Mouse (Mus musculus) neural tube, embryonic 12.5 days (tissue): ENCODE measurements around the gene 1700011M02Rik. TPM values are rescaled to one million over a fixed set of nuclear protein-coding genes. Genes with fewer than 3 reads are reported as not detected.
"Not testable (repeated sequence)": the region's sequence is repeated elsewhere in the genome, so short reads cannot be mapped to it uniquely, and the experiment has no call there.

Source experiments
- ATAC-seq: fragments of 200-750 bp; cut with Nextera tagmentation; 2 replicates; pipeline ENCODE4 v1.8.0; 2017; ENCODE audit warnings: low read depth, mild to moderate bottlenecking, moderate TSS enrichment, moderate library complexity; ENCODE audit not compliant: low FRiP score
- H3K27ac ChIP-seq: fragments of 300-500 bp; sonication (generic); 2 replicates; pipeline ENCODE4 v1.5.1; 2016
- H3K27me3 ChIP-seq: fragments of 300-500 bp; sonication (generic); replicated peaks from 2 replicates; pipeline ENCODE4 v1.6.1; 2016; ENCODE audit warnings: mild to moderate bottlenecking
- H3K36me3 ChIP-seq: fragments of 300-500 bp; sonication (generic); 2 replicates; pipeline ENCODE4 v1.6.1; 2016; ENCODE audit warnings: mild to moderate bottlenecking
- H3K4me1 ChIP-seq: fragments of 300-500 bp; sonication (generic); 2 replicates; pipeline ENCODE4 v1.6.1; 2016
- H3K4me2 ChIP-seq: fragments of 300-500 bp; sonication (generic); replicated peaks from 2 replicates; pipeline ENCODE4 v1.6.1; 2016; ENCODE audit warnings: mild to moderate bottlenecking
- H3K4me3 ChIP-seq: fragments of 300-500 bp; sonication (generic); 2 replicates; pipeline ENCODE4 v1.5.1; 2016
- H3K9ac ChIP-seq: fragments of 300-500 bp; sonication (generic); 2 replicates; pipeline ENCODE4 v1.6.1; 2016; ENCODE audit warnings: mild to moderate bottlenecking
- H3K9me3 ChIP-seq: fragments of 300-500 bp; sonication (generic); 2 replicates; pipeline ENCODE4 v1.6.1; 2016; ENCODE audit warnings: mild to moderate bottlenecking
- WGBS: fragments of 180-500 bp; shearing (Covaris S2); methylation state at CpG from one replicate; pipeline ENCODE4 v1.1.7; 2016; 5-methylcytosine and 5-hydroxymethylcytosine counted together
- polyA plus RNA-seq: library from polyadenylated mRNA; unstranded; fragments of >200 nt; fragmentation: Nextera tagmentation; extraction: Ambion mirVana; gene quantifications from 2 replicates; pipeline ENCODE4 v1.2.1, GENCODE M21; 2016

The 1700011M02Rik gene
- not detected in 2 replicates for polyA plus RNA-seq

- not testable (repeated sequence) for H3K36me3 ChIP-seq, H3K27ac ChIP-seq, H3K4me2 ChIP-seq, H3K9ac ChIP-seq, H3K9me3 ChIP-seq, H3K4me1 ChIP-seq, ATAC-seq, H3K4me3 ChIP-seq, H3K27me3 ChIP-seq
- WGBS = 88% methylated on average over 9 of the region's 9 CpGs
These were observed at the start of gene 1700011M02Rik, which contains the start of gene Dmrtc1a for GRCm38 (mm10) chrX:102908587-102908986. TSS of gene 1700011M02Rik (plus strand) at chrX:102908905. TSS of gene Dmrtc1a (minus strand) at chrX:102908687.

- WGBS = 86% methylated on average over 6 of the region's 6 CpGs
- H3K27ac ChIP-seq = no peak within 1 kb of the TSS
- H3K4me1 ChIP-seq = no peaks in the 10 kb centered on the region
- no peaks in the 10 kb centered on the region for H3K9me3 ChIP-seq
- H3K4me2 ChIP-seq = no peak within 1 kb of the TSS
- no peak within 1 kb of the TSS for H3K9ac ChIP-seq
- no peak within 1 kb of the TSS for H3K4me3 ChIP-seq
- ATAC-seq = no peak
- no peaks in the 10 kb centered on the region for H3K27me3 ChIP-seq
- no peaks in the 10 kb centered on the region for H3K36me3 ChIP-seq
These were observed 40.8 kb upstream of the 1700011M02Rik start, which contains the start of gene 1700031F05Rik for GRCm38 (mm10) chrX:102867871-102868270. TSS of gene 1700031F05Rik (minus strand) at chrX:102867971.

- not testable (repeated sequence) for H3K4me2 ChIP-seq, H3K27me3 ChIP-seq, H3K27ac ChIP-seq, H3K9me3 ChIP-seq, H3K4me1 ChIP-seq, ATAC-seq, H3K9ac ChIP-seq, H3K36me3 ChIP-seq, H3K4me3 ChIP-seq
- WGBS = 72% methylated on average over 1 of the region's 1 CpGs
These were observed 6.1 kb downstream of the 1700011M02Rik start for GRCm38 (mm10) chrX:102914823-102915222.

GRCm38 (mm10) chrX:102926707-102927106, 18.0 kb downstream of the 1700011M02Rik start:
- ATAC-seq = peak; percentile 71; the same call in 1 of the 2 replicates
- H3K4me2 ChIP-seq, H3K4me3 ChIP-seq, H3K4me1 ChIP-seq, H3K27ac ChIP-seq, H3K9ac ChIP-seq, H3K9me3 ChIP-seq, H3K27me3 ChIP-seq, H3K36me3 ChIP-seq: not testable (repeated sequence)
- WGBS = 23% methylated on average over 4 of the region's 4 CpGs

- not testable (repeated sequence) for H3K27me3 ChIP-seq, H3K4me1 ChIP-seq, H3K4me3 ChIP-seq, ATAC-seq, H3K4me2 ChIP-seq, H3K9ac ChIP-seq, H3K27ac ChIP-seq, H3K36me3 ChIP-seq, H3K9me3 ChIP-seq
- WGBS = 88% methylated on average over 6 of the region's 6 CpGs
These were observed 19.4 kb downstream of the 1700011M02Rik start, which contains the start of gene 1700018G05Rik for GRCm38 (mm10) chrX:102928072-102928471. TSS of gene 1700018G05Rik (plus strand) at chrX:102928372.

- Histone ChIP-seq H3K27ac (no peak overlapping the region), H3K9ac (peak overlapping the region; percentile 67; the same call in 1 of the 2 replicates), H3K4me2 (peak overlapping the region; percentile 63), H3K4me3 (peak overlapping the region; percentile 44), H3K9me3 (no peaks in the 10 kb centered on the region), H3K4me1 (no peaks in the 10 kb centered on the region), H3K27me3 (peaks cover 3% of the 10 kb centered on the region; the same call in 1 of the 2 replicates), H3K36me3 (no peaks in the 10 kb centered on the region)
- WGBS = 48% methylated on average over 12 of the region's 12 CpGs
- no peak for ATAC-seq
These were observed 24.4 kb downstream of the 1700011M02Rik start for GRCm38 (mm10) chrX:102932992-102933570.

- peak; percentile 88 for ATAC-seq
- Histone ChIP-seq H3K4me2 (peak overlapping the region; percentile 63), H3K27ac (no peak overlapping the region), H3K36me3 (no peaks in the 10 kb centered on the region), H3K4me1 (no peaks in the 10 kb centered on the region), H3K9me3 (no peaks in the 10 kb centered on the region), H3K9ac (peak overlapping the region; percentile 67), H3K4me3 (peak overlapping the region; percentile 44), H3K27me3 (peaks cover 3% of the 10 kb centered on the region; the same call in 1 of the 2 replicates)
- WGBS = 20% methylated on average over 67 of the region's 68 CpGs
These were observed 25.1 kb downstream of the 1700011M02Rik start for GRCm38 (mm10) chrX:102933571-102934394.

GRCm38 (mm10) chrX:102934395-102934764, 25.7 kb downstream of the 1700011M02Rik start:
- peaks cover 3% of the 10 kb centered on the region; the same call in 1 of the 2 replicates for H3K27me3 ChIP-seq
- ATAC-seq = no peak; the same call in 1 of the 2 replicates
- no peaks in the 10 kb centered on the region for H3K36me3 ChIP-seq
- no peaks in the 10 kb centered on the region for H3K9me3 ChIP-seq
- no peaks in the 10 kb centered on the region for H3K4me1 ChIP-seq
- H3K27ac ChIP-seq = no peak overlapping the region
- peak overlapping the region; percentile 44; the same call in 1 of the 2 replicates for H3K4me3 ChIP-seq
- H3K4me2 ChIP-seq = peak overlapping the region; percentile 63
- WGBS = 63% methylated on average over 8 of the region's 8 CpGs
- H3K9ac ChIP-seq = no peak overlapping the region; the same call in 1 of the 2 replicates

GRCm38 (mm10) chrX:102936743-102937142, 28.0 kb downstream of the 1700011M02Rik start:
- Histone ChIP-seq H3K4me1 (no peaks in the 10 kb centered on the region), H3K27me3 (peaks cover 3% of the 10 kb centered on the region; the same call in 1 of the 2 replicates), H3K4me2 (no peak overlapping the region), H3K9ac (no peak overlapping the region), H3K4me3 (no peak overlapping the region), H3K27ac (no peak overlapping the region), H3K36me3 (no peaks in the 10 kb centered on the region), H3K9me3 (no peaks in the 10 kb centered on the region)
- WGBS = 71% methylated on average over 5 of the region's 5 CpGs
- ATAC-seq = no peak

- WGBS = 85% methylated on average over 11 of the region's 11 CpGs
These were observed 41.4 kb downstream of the 1700011M02Rik start for GRCm38 (mm10) chrX:102950136-102950535.

GRCm38 (mm10) chrX:102958917-102959316, 50.2 kb downstream of the 1700011M02Rik start:
- no peak overlapping the region for H3K4me2 ChIP-seq
- H3K36me3 ChIP-seq = no peaks in the 10 kb centered on the region
- WGBS = 41% methylated on average over 4 of the region's 4 CpGs
- H3K4me3 ChIP-seq = no peak overlapping the region
- H3K27me3 ChIP-seq = no peaks in the 10 kb centered on the region
- no peaks in the 10 kb centered on the region for H3K9me3 ChIP-seq
- H3K27ac ChIP-seq = no peak overlapping the region
- ATAC-seq = peak; percentile 61; the same call in 1 of the 2 replicates
- no peak overlapping the region for H3K9ac ChIP-seq
- no peaks in the 10 kb centered on the region for H3K4me1 ChIP-seq

More at GRCm38 (mm10) chrX:102950136-102950535, 41.4 kb downstream of the 1700011M02Rik start:
- not testable (repeated sequence) for H3K9ac ChIP-seq, H3K4me2 ChIP-seq, H3K4me1 ChIP-seq, H3K9me3 ChIP-seq, H3K36me3 ChIP-seq, H3K27ac ChIP-seq, H3K4me3 ChIP-seq, H3K27me3 ChIP-seq, ATAC-seq
